Mouse (Mus musculus) neural tube, embryonic 11.5 days (tissue): ENCODE measurements at regions not wholly inside any gene's neighbourhood (a gene's known extent, or its start where the extent isn't known, plus 50 kb on each side); places are given as distances from the start of the nearest gene placed in this dataset.

ENCODE experiments used
- ATAC-seq: fragments of 200-750 bp; cut with Nextera tagmentation; 2 replicates; pipeline ENCODE4 v1.8.0; 2017; ENCODE audit warnings: moderate number of reproducible peaks, mild to moderate bottlenecking, moderate TSS enrichment, moderate library complexity; ENCODE audit not compliant: insufficient read depth, low FRiP score, low TSS enrichment
- DNase-seq: peaks from one replicate; pipeline ENCODE4 v3.0.0-alpha.2; 2015; ENCODE audit warnings: low spot score
- H3K27ac ChIP-seq: fragments of 300-500 bp; sonication (generic); 2 replicates; pipeline ENCODE4 v1.5.1; 2014; ENCODE audit warnings: low read depth, mild to moderate bottlenecking, low read length
- H3K27me3 ChIP-seq: fragments of 300-500 bp; sonication (generic); 2 replicates; pipeline ENCODE4 v1.6.1; 2014; ENCODE audit warnings: mild to moderate bottlenecking, low read length, mixed read lengths; ENCODE audit not compliant: control insufficient read depth, insufficient read depth
- H3K36me3 ChIP-seq: fragments of 300-500 bp; sonication (generic); 2 replicates; pipeline ENCODE4 v1.6.1; 2014; ENCODE audit warnings: mild to moderate bottlenecking, low read length, moderate library complexity, mixed read lengths; ENCODE audit not compliant: control insufficient read depth, insufficient read depth
- H3K4me1 ChIP-seq: fragments of 300-500 bp; sonication (generic); 2 replicates; pipeline ENCODE4 v1.6.1; 2014; ENCODE audit warnings: low read length, mixed read lengths; ENCODE audit not compliant: control insufficient read depth, insufficient read depth
- H3K4me2 ChIP-seq: fragments of 300-500 bp; sonication (generic); 2 replicates; pipeline ENCODE4 v1.6.1; 2014; ENCODE audit warnings: low read depth, mild to moderate bottlenecking, moderate library complexity
- H3K4me3 ChIP-seq: fragments of 300-500 bp; sonication (generic); 2 replicates; pipeline ENCODE4 v1.5.1; 2014; ENCODE audit warnings: low read depth, low read length
- H3K9ac ChIP-seq: fragments of 300-500 bp; sonication (generic); 2 replicates; pipeline ENCODE4 v1.6.1; 2014; ENCODE audit warnings: mild to moderate bottlenecking, low read length
- H3K9me3 ChIP-seq: fragments of 300-500 bp; sonication (generic); 2 replicates; pipeline ENCODE4 v1.6.1; 2016; ENCODE audit warnings: low read length; ENCODE audit not compliant: control insufficient read depth
- WGBS: fragments of 180-500 bp; shearing (Covaris S2); extraction: QIAGEN DNeasy Blood & Tissue Kit; methylation state at CpG from one replicate; pipeline ENCODE4 v1.1.7; 2014; 5-methylcytosine and 5-hydroxymethylcytosine counted together

DNA sequence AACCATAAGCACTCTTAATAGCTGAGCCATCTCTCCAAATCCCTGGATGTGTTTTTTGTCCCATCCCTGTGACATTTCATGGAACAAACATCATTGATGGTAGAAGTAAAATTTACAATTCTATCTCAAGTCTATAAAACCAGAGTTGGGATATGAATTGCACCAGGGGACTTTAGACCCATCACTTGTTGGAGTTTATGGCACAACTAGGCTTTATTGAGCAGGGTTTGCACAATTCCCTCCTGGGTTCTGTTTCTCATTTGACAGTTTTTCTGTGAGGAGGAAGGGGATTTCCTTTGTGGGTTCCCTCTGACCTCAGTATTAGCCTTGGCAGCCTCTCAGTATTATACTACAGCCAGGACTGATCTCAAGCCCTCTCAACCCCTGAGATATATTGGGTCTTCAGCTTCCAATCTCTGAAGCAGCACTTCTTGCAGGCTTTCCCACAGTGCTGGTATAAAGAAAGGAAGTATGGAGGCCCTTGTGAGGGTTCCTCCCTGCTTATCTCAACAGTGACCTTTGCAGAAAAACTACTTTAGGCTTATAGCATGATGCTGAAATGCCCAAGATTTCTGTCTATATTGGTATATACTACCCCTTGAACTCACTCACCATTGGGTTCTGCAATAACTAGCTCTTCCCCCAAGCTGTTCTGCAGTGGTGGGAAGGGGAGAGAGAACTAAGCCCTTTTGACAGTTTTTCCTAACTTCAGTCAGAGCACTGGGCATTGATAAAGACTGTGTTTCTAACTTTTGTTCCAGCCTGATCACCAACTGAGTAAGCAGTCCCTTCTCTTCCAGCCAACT is 582.4 kb downstream of the 1190002N15Rik start:
- Histone ChIP-seq H3K27me3 (no peaks in the 10 kb centered on the region), H3K27ac (no peak overlapping the region), H3K4me2 (no peak overlapping the region), H3K9ac (no peak overlapping the region), H3K4me3 (no peak overlapping the region), H3K4me1 (no peaks in the 10 kb centered on the region), H3K9me3 (no peaks in the 10 kb centered on the region), H3K36me3 (no peaks in the 10 kb centered on the region)
- no peak for DNase-seq
- no peak for ATAC-seq

DNA sequence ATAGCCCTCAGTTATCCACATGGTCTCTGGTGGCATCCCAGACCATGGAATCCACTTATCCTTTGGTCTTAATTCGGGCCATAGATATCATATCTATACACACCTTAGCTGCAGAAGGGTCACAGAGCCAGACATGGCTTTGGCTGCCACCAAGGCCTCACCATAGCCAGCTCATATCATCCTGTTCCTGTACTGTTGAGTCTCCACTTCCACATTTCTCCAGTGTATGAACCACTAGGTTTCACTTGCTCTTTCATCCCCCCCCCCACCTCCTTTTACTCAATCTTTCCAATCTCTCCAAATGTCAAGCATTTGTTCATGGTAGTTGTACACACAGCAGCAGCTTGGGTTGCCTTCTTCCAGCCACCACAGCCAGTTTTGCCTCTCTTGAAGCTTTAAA is 589.2 kb downstream of the 1190002N15Rik start:
- H3K27ac ChIP-seq: no peak overlapping the region
- no peak overlapping the region for H3K4me2 ChIP-seq
- DNase-seq (no peak), ATAC-seq (no peak)
- no peaks in the 10 kb centered on the region for H3K4me1 ChIP-seq
- H3K27me3 ChIP-seq: no peaks in the 10 kb centered on the region
- no peaks in the 10 kb centered on the region for H3K9me3 ChIP-seq
- H3K4me3 ChIP-seq: no peak overlapping the region
- no peaks in the 10 kb centered on the region for H3K36me3 ChIP-seq
- 71% methylated on average over 1 of the region's 1 CpGs for WGBS
- no peak overlapping the region for H3K9ac ChIP-seq

DNA sequence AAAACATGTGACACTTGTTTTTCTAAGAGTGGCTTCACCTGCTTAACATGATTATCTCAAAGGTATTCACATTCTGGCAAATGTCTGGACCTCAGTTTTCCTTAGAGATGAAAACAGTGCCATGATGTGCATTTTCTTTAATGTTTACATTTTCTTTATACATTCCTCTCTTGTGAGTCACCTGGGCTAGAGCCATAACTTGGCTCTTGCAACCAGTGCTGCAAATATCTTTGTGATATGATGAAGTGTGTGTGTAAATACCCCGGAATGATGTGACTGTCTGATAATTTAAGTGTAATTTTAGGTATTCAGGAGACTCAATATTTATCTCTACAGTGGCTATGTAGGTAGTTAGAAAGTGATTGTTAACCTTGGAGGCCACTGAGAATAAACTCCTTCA is 590.8 kb downstream of the 1190002N15Rik start:
- Histone ChIP-seq H3K36me3 (no peaks in the 10 kb centered on the region), H3K27me3 (no peaks in the 10 kb centered on the region), H3K9me3 (no peaks in the 10 kb centered on the region), H3K27ac (no peak overlapping the region), H3K9ac (no peak overlapping the region), H3K4me3 (no peak overlapping the region), H3K4me1 (no peaks in the 10 kb centered on the region), H3K4me2 (no peak overlapping the region)
- ATAC-seq (no peak), DNase-seq (no peak)
- 95% methylated on average over 1 of the region's 1 CpGs for WGBS

DNA sequence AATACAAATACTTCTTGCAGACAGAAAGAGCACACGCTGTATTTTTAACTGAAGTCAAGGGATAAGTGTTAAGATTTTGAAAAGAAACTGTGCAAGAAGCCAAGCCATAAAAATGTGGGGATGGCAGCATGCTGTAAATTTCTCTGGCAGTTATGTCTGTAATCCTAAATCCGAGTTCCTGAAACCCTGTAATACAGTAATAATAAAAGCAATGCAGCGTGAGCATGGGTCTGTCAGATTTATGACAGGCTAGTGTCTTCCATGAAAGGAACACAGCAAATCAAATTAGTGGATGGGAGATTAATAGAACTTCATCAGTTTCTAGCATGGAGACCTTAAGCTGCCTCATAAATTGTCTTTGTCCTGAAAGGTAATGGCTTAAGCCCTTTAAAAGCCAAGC is 597.7 kb downstream of the 1190002N15Rik start:
- no peak overlapping the region for H3K4me2 ChIP-seq
- no peaks in the 10 kb centered on the region for H3K36me3 ChIP-seq
- no peaks in the 10 kb centered on the region for H3K9me3 ChIP-seq
- no peak overlapping the region for H3K9ac ChIP-seq
- H3K4me1 ChIP-seq: no peaks in the 10 kb centered on the region
- no peaks in the 10 kb centered on the region for H3K27me3 ChIP-seq
- no peak overlapping the region for H3K4me3 ChIP-seq
- DNase-seq (no peak), ATAC-seq (no peak)
- 59% methylated on average over 3 of the region's 3 CpGs for WGBS
- H3K27ac ChIP-seq: no peak overlapping the region

DNA sequence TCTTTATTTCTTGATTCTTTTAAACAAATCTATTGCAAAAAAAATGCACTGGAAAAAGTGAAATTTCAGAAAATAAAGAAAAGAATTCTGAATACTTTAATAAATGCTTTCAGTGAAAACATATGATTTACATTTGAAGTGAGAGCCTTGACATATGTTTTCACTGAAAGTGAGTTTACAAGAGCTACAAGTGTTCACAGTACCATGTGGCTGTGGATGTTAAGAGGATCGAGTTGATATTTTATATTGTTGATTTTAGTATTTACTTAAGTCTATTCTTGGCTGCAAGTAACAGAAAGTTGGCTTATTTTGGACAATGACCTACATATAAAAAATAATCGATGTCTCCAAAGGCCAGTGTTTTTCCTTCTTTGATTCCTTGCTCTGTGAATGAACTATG is 607.2 kb downstream of the 1190002N15Rik start:
- no peak for ATAC-seq
- H3K9ac ChIP-seq: no peak overlapping the region

DNA sequence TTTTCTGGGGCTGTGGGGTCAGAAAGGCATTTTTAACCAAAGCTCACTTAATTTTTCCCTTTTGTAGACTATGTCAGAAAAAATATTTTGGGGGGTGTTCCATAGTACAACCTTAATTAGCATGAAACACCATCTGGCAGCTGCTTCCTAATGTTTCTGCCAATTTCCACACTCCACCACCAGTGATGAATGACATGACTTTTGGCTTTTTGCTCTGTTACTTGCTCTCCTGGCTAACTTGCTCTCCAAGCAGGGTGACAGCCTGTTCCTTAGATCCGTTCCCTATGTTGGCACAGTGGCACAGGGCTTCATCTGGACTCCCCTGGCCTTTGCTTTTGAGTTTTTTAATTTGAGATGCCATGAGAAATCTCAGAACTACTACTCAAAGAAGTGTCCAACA is 648.6 kb downstream of the 1190002N15Rik start:
- Histone ChIP-seq H3K27me3 (no peaks in the 10 kb centered on the region), H3K9ac (no peak overlapping the region), H3K36me3 (no peaks in the 10 kb centered on the region), H3K9me3 (no peaks in the 10 kb centered on the region), H3K4me1 (no peaks in the 10 kb centered on the region), H3K27ac (no peak overlapping the region), H3K4me3 (no peak overlapping the region), H3K4me2 (no peak overlapping the region)
- 88% methylated on average over 1 of the region's 1 CpGs for WGBS
- ATAC-seq (no peak), DNase-seq (no peak)

More for the DNA sequence above, 607.2 kb downstream of the 1190002N15Rik start:
- no peaks in the 10 kb centered on the region for H3K4me1 ChIP-seq
- no peak overlapping the region for H3K27ac ChIP-seq
- DNase-seq: no peak
- no peaks in the 10 kb centered on the region for H3K27me3 ChIP-seq
- WGBS: 66% methylated on average over 2 of the region's 2 CpGs
- H3K9me3 ChIP-seq: no peaks in the 10 kb centered on the region
- H3K36me3 ChIP-seq: no peaks in the 10 kb centered on the region
- H3K4me2 ChIP-seq: no peak overlapping the region
- no peak overlapping the region for H3K4me3 ChIP-seq

DNA sequence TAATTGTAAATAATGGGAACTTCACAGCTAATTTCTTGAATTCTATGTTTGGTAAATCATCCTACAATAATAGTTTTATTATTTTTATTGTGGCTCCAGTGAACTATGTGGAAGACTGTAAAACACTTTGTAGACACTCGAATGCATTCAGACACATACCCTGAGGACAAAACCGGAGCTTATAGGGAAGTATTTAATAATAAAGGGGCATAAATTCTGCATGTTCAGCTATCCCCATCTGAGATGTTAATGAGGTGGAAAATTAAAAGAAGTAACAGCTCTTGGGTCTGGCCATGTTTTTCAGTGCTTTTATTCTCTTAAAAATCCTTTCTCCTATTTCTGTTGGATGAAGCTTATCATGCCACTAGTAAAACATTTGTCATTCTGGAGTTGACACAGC is 657.8 kb downstream of the 1190002N15Rik start:
- DNase-seq (no peak), ATAC-seq (peak; percentile 73)
- Histone ChIP-seq H3K4me2 (no peak overlapping the region), H3K9ac (no peak overlapping the region), H3K27me3 (no peaks in the 10 kb centered on the region), H3K4me1 (no peaks in the 10 kb centered on the region), H3K27ac (no peak overlapping the region), H3K9me3 (no peaks in the 10 kb centered on the region), H3K36me3 (no peaks in the 10 kb centered on the region), H3K4me3 (no peak overlapping the region)
- 25% methylated on average over 2 of the region's 2 CpGs for WGBS

DNA sequence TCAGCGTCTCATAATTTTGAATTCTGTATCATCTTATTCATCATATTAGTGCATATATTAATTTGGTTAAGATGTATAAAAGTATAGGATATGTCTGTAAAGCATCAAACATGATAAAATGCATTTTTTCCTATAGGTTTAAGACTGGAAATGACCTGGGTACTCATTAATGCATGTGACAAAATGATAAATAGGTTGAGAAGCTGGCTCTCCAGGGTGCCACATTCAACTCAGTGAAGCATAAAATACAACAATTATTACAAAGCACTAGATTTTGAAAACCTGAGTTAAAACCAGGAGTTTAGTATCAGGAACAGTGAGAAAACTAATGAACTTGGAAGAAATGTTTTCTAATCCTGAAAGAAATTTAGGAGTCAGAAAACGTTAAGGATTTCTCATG is 658.3 kb downstream of the 1190002N15Rik start:
- H3K27ac ChIP-seq: no peak overlapping the region
- ATAC-seq: peak; percentile 77
- WGBS: 70% methylated on average over 2 of the region's 2 CpGs
- DNase-seq: peak; percentile 13
- H3K27me3 ChIP-seq: no peaks in the 10 kb centered on the region
- no peak overlapping the region for H3K4me2 ChIP-seq
- no peaks in the 10 kb centered on the region for H3K36me3 ChIP-seq
- no peaks in the 10 kb centered on the region for H3K9me3 ChIP-seq
- H3K4me3 ChIP-seq: no peak overlapping the region
- no peak overlapping the region for H3K9ac ChIP-seq
- H3K4me1 ChIP-seq: no peaks in the 10 kb centered on the region

DNA sequence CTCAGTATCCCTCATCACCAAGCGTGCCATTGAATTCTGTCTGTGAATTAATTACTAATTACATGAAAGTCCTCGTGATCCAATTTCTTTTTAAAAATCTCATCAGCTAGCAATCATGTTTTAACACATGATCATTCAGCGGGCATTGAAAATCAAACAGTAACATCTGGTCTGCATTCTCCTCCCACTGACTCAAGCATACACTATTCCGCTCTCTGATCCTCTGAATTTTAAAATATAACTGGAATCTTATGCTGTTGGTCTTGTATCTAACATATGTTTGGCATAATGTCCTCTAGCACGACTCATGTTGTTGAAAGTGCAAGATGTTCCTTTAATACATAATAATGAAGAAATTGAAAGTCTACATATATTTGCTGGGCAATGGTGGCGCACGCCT is 667.1 kb downstream of the 1190002N15Rik start:
- Histone ChIP-seq H3K9me3 (no peaks in the 10 kb centered on the region), H3K4me1 (no peaks in the 10 kb centered on the region), H3K4me2 (no peak overlapping the region), H3K36me3 (no peaks in the 10 kb centered on the region), H3K27ac (no peak overlapping the region), H3K4me3 (no peak overlapping the region), H3K9ac (no peak overlapping the region), H3K27me3 (no peaks in the 10 kb centered on the region)
- WGBS: 88% methylated on average over 7 of the region's 7 CpGs
- DNase-seq (no peak), ATAC-seq (no peak)
